21 mouse cellular contexts compared by ENCODE assay signal in the genomic region with DNA sequence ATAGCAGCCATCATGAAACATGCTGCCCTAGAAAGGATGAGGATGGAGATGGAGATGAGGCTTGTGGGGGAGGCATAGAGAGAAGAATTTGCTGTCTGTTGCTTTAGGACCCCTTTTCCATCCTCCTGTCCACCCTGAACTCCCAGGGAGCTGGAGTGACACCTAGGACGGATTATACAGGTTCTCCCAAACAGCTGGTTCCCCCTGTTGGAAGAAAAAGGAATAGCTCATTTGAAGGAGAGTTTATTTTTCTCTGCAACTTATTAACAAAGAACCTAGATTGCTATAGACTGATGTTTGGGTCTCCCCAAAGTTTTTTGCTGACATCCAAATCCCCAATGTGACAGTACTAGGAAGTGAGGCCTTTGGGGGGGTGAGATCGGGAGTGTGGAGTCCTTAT. TPM values are rescaled to one million over a fixed set of nuclear protein-coding genes. Genes with fewer than 3 reads are reported as not detected.
DNase-seq lines count a peak whose midpoint lies in the region; ATAC-seq and TF ChIP-seq lines count a peak whose summit lies in the region.
"Had no signal": no experiment of that assay in that cellular context is flagged by ENCODE, and none has a peak within 500 bp of the region (broad histone marks: within the 10 kb centered on the region; RNA-seq: fewer than 3 reads in every experiment).

No protein-coding gene starts in this region.

- intact Hi-C loops in heart, postnatal 10 days (cut with DNase I) = no loop called here
- intact Hi-C loops in left cerebral cortex, adult 2 months (cut with DNase I) = no loop called here

- no peak for ATAC-seq in liver, embryonic 14.5 days (ENCODE audit: insufficient read depth)
- no peak for ATAC-seq in liver, embryonic 12.5 days
- ATAC-seq in erythroblast, adult 5-6 weeks (replicated peaks; ENCODE audit: low FRiP score, poor library complexity, severe bottlenecking) = no peak

- H3K36me3 ChIP-seq in heart, embryonic 10.5 days = peaks cover 11% of the 10 kb centered on the region
- H3K36me3 ChIP-seq in liver, embryonic 14.5 days (replicated peaks; ENCODE audit: control insufficient read depth, insufficient read depth, low read depth) = no peaks in the 10 kb centered on the region
- H3K36me3 ChIP-seq in liver, embryonic 12.5 days = peaks cover 11% of the 10 kb centered on the region
- peaks cover 11 to 13% of the 10 kb centered on the region in 2 experiments for H3K36me3 ChIP-seq in CH12.LX (replicated peaks in 1 of 2; ENCODE audit: control insufficient read depth in 1 of 2, insufficient read depth in 1 of 2, low read length in 1 of 2)
- H3K36me3 ChIP-seq: heart, embryonic 15.5 days had no signal

- in situ Hi-C loops in CH12.LX (cut with MboI; ENCODE audit: low pct_ligation_motif_present, low pct_unique_long_range_greater_than_20kb, low sequenced_read_pairs) = no loop called here

- 17% methylated on average over 2 of the region's 2 CpGs for WGBS in heart, embryonic 10.5 days
- 25% methylated on average over 2 of the region's 2 CpGs for WGBS in liver, embryonic 14.5 days (ENCODE audit: insufficient replicate concordance)
- 23% methylated on average over 2 of the region's 2 CpGs for WGBS in liver, embryonic 12.5 days (ENCODE audit: insufficient replicate concordance)

- H3K4me3 ChIP-seq in heart, embryonic 10.5 days = no peak overlapping the region
- no peak overlapping the region for H3K4me3 ChIP-seq in liver, embryonic 14.5 days (ENCODE audit: insufficient read depth in 1 of 2, low read depth in 2 of 2, low read length in 2 of 2)
- H3K4me3 ChIP-seq in liver, embryonic 12.5 days = no peak overlapping the region
- no peak overlapping the region for H3K4me3 ChIP-seq in CH12.LX (replicated peaks in 1 of 3; ENCODE audit: low read depth in 2 of 3, low read length in 2 of 3, poor library complexity in 1 of 3)
- H3K4me3 ChIP-seq in left cerebral cortex, adult 2 months = no peak overlapping the region
- H3K4me3 ChIP-seq: heart, embryonic 15.5 days; limb, embryonic 15.5 days; midbrain, embryonic 10.5 days; myocyte had no signal

- H3K9ac ChIP-seq in liver, embryonic 14.5 days (replicated peaks) = no peak overlapping the region
- H3K9ac ChIP-seq in liver, embryonic 12.5 days = no peak overlapping the region
- H3K9ac ChIP-seq in CH12.LX (ENCODE audit: insufficient read depth, low read depth) = no peak overlapping the region
- H3K9ac ChIP-seq: heart, embryonic 15.5 days; hindbrain, embryonic 14.5 days; limb, embryonic 15.5 days had no signal

- no peak overlapping the region for H3K4me2 ChIP-seq in liver, embryonic 14.5 days (ENCODE audit: low read depth)
- H3K4me2 ChIP-seq in liver, embryonic 12.5 days = no peak overlapping the region
- H3K4me2 ChIP-seq in CH12.LX (ENCODE audit: insufficient read depth, low read depth, poor library complexity, severe bottlenecking) = no peak overlapping the region
- H3K4me2 ChIP-seq: heart, embryonic 15.5 days; hindbrain, embryonic 14.5 days; limb, embryonic 15.5 days had no signal

- no peak for TF ChIP-seq EP300 in liver, embryonic 14.5 days (IDR thresholded peaks at IDR 0.05; ENCODE audit: low read depth)
- no peak for TF ChIP-seq EP300 in CH12.LX (IDR thresholded peaks at IDR 0.05; ENCODE audit: low read length)

- no peak for TF ChIP-seq POLR2A in CH12.LX (IDR thresholded peaks at IDR 0.05; ENCODE audit: low read depth, low read length)

- TF ChIP-seq RAD21 in CH12.LX (IDR thresholded peaks at IDR 0.05; ENCODE audit: low read depth, low read length) = peak; percentile 68

- H3K27me3 ChIP-seq in heart, embryonic 10.5 days (ENCODE audit: insufficient read depth, poor library complexity, severe bottlenecking) = peaks cover 18% of the 10 kb centered on the region; the same call in 1 of the 2 replicates
- H3K27me3 ChIP-seq in liver, embryonic 14.5 days (ENCODE audit: control insufficient read depth, insufficient read depth, low read length) = no peaks in the 10 kb centered on the region
- peaks cover 21% of the 10 kb centered on the region for H3K27me3 ChIP-seq in liver, embryonic 12.5 days (replicated peaks)
- peaks cover 5% of the 10 kb centered on the region for H3K27me3 ChIP-seq in CH12.LX (replicated peaks)

- H3K27ac ChIP-seq in heart, embryonic 10.5 days = no peak overlapping the region
- no peak overlapping the region for H3K27ac ChIP-seq in liver, embryonic 14.5 days
- H3K27ac ChIP-seq in liver, embryonic 12.5 days = no peak overlapping the region
- no peak overlapping the region for H3K27ac ChIP-seq in CH12.LX (ENCODE audit: insufficient read depth, low read depth)
- no peak overlapping the region for H3K27ac ChIP-seq in left cerebral cortex, adult 2 months
- H3K27ac ChIP-seq: heart, embryonic 15.5 days; hindbrain, embryonic 14.5 days; limb, embryonic 15.5 days; midbrain, embryonic 10.5 days had no signal

- dilution Hi-C loops in CH12.LX (cut with MboI; ENCODE audit: extremely low pct_ligation_motif_present, extremely low pct_unique_long_range_greater_than_20kb, low sequenced_read_pairs) = no loop called here

- peak; percentile 60 for DNase-seq in heart, embryonic 10.5 days (ENCODE audit: low spot score)
- DNase-seq in heart, postnatal 10 days = no peak
- no peak for DNase-seq in liver, embryonic 14.5 days (ENCODE audit: low read depth in 3 of 3, low spot score in 3 of 3)
- DNase-seq in CH12.LX (ENCODE audit: extremely low read depth) = peak; percentile 49
- DNase-seq in embryo, embryonic 10.5 days (ENCODE audit: low spot score) = peak; percentile 19
- no peak for DNase-seq in left cerebral cortex, adult 2 months (ENCODE audit: extremely low spot score in 1 of 2, low spot score in 2 of 2)
- DNase-seq: cerebellum, postnatal 36 days; lung, postnatal 36 days; right cerebral cortex, postnatal 14 days; thymus, adult 18-20 months had no signal

- H3K79me2 ChIP-seq in CH12.LX (replicated peaks; ENCODE audit: control insufficient read depth, extremely low read depth, insufficient read depth, poor library complexity, severe bottlenecking) = peaks cover 19% of the 10 kb centered on the region

- H3K9me3 ChIP-seq in heart, embryonic 10.5 days = no peaks in the 10 kb centered on the region
- no peaks in the 10 kb centered on the region for H3K9me3 ChIP-seq in liver, embryonic 14.5 days (ENCODE audit: control insufficient read depth, low read length)
- H3K9me3 ChIP-seq in liver, embryonic 12.5 days (replicated peaks) = no peaks in the 10 kb centered on the region
- no peaks in the 10 kb centered on the region for H3K9me3 ChIP-seq in CH12.LX (replicated peaks; ENCODE audit: low read length)
- H3K9me3 ChIP-seq: heart, embryonic 15.5 days; limb, embryonic 15.5 days; midbrain, embryonic 10.5 days had no signal

- peak; percentile 48 for TF ChIP-seq CTCF in liver, embryonic 14.5 days (IDR thresholded peaks at IDR 0.05; ENCODE audit: low read depth)
- TF ChIP-seq CTCF in CH12.LX (conservative IDR thresholded peaks at IDR 0.05 in 1 of 2, IDR thresholded peaks at IDR 0.05 in 1 of 2; ENCODE audit: low read depth in 2 of 2, low read length in 2 of 2) = peak; percentile 66 to 72
- no peak; the same call in none of the 2 replicates for TF ChIP-seq CTCF in left cerebral cortex, adult 2 months (IDR thresholded peaks at IDR 0.05)

- H3K4me1 ChIP-seq in heart, embryonic 10.5 days = peaks cover 13% of the 10 kb centered on the region
- H3K4me1 ChIP-seq in liver, embryonic 14.5 days (replicated peaks; ENCODE audit: control insufficient read depth in 2 of 2, insufficient read depth in 2 of 2, low read length in 1 of 2) = peaks cover 8 to 11% of the 10 kb centered on the region in 2 experiments; a peak in 3 of 4 replicates
- peaks cover 22% of the 10 kb centered on the region for H3K4me1 ChIP-seq in liver, embryonic 12.5 days
- peaks cover 7 to 24% of the 10 kb centered on the region in 2 experiments; a peak in 3 of 4 replicates for H3K4me1 ChIP-seq in CH12.LX (ENCODE audit: control insufficient read depth in 1 of 2, insufficient read depth in 2 of 2)

RNA-seq across cellular contexts. Expression of gene Bloc1s2, which starts 2.1 kb away (rescaled TPM):
- polyA plus RNA-seq in heart, embryonic 10.5 days (2016; fragmentation: Nextera tagmentation; extraction: Ambion mirVana) = 69.0 and 91.3 TPM in 2 replicates
- 10 to 100 TPM; 15.9 to 18.7 TPM for total RNA-seq in heart, postnatal 10 days (2021)
- polyA plus RNA-seq in liver, embryonic 14.5 days (2012; rRNA removed) = 18.4 and 28.1 TPM in 2 replicates
- 44.5 and 45.0 TPM in 2 replicates for polyA plus RNA-seq in liver, embryonic 14.5 days (2014; fragmentation: Nextera tagmentation; extraction: Ambion mirVana)
- 54.7 and 61.6 TPM in 2 replicates for polyA plus RNA-seq in liver, embryonic 12.5 days (2016; fragmentation: Nextera tagmentation; extraction: Ambion mirVana)
- total RNA-seq in CH12.LX (2012; rRNA removed) = 115 and 117 TPM in 2 replicates
- total RNA-seq in CH12.LX (2014; rRNA removed) = 92.4 and 107 TPM in 2 replicates
- 96.3 and 101 TPM in 2 replicates for polyA plus RNA-seq in CH12.LX (2012; ENCODE audit: insufficient read length, low read depth)
- 20.1 and 37.1 TPM in 2 replicates for total RNA-seq in erythroblast, adult 5-6 weeks (2015; ENCODE audit: low replicate concordance)
- total RNA-seq in erythroblast, adult 5-6 weeks (2017; ENCODE audit: low replicate concordance) = 13.1 and 13.9 TPM in 2 replicates
- 10 to 100 TPM; 57.7 to 66.7 TPM for total RNA-seq in left cerebral cortex, adult 2 months (2021)

RNA-seq across cellular contexts. Expression of gene Cwf19l1, which starts 12.7 kb away (rescaled TPM):
- polyA plus RNA-seq in heart, embryonic 10.5 days (2016; fragmentation: Nextera tagmentation; extraction: Ambion mirVana) = 21.9 and 23.8 TPM in 2 replicates
- 10 to 100 TPM; 11.4 to 12.9 TPM for total RNA-seq in heart, postnatal 10 days (2021)
- 4.6 and 8.8 TPM in 2 replicates for polyA plus RNA-seq in liver, embryonic 14.5 days (2012; rRNA removed)
- 12.9 and 18.0 TPM in 2 replicates for polyA plus RNA-seq in liver, embryonic 14.5 days (2014; fragmentation: Nextera tagmentation; extraction: Ambion mirVana)
- polyA plus RNA-seq in liver, embryonic 12.5 days (2016; fragmentation: Nextera tagmentation; extraction: Ambion mirVana) = 25.3 and 26.3 TPM in 2 replicates
- total RNA-seq in CH12.LX (2012; rRNA removed) (11.0 and 15.2 TPM in 2 replicates), CH12.LX (2014; rRNA removed) (27.8 and 30.4 TPM in 2 replicates)
- 45.0 and 45.9 TPM in 2 replicates for polyA plus RNA-seq in CH12.LX (2012; ENCODE audit: insufficient read length, low read depth)
- total RNA-seq in erythroblast, adult 5-6 weeks (2015; ENCODE audit: low replicate concordance) = 16.7 and 22.1 TPM in 2 replicates
- 4.3 and 8.2 TPM in 2 replicates for total RNA-seq in erythroblast, adult 5-6 weeks (2017; ENCODE audit: low replicate concordance)
- total RNA-seq in left cerebral cortex, adult 2 months (2021) = 10 to 100 TPM; 17.3 to 19.4 TPM

RNA-seq across cellular contexts. Expression of gene Chuk, which starts 41.1 kb away (rescaled TPM):
- 36.8 and 47.0 TPM in 2 replicates for polyA plus RNA-seq in heart, embryonic 10.5 days (2016; fragmentation: Nextera tagmentation; extraction: Ambion mirVana)
- 10 to 100 TPM; 29.8 to 30.5 TPM for total RNA-seq in heart, postnatal 10 days (2021)
- 14.8 and 20.7 TPM in 2 replicates for polyA plus RNA-seq in liver, embryonic 14.5 days (2012; rRNA removed)
- polyA plus RNA-seq in liver, embryonic 14.5 days (2014; fragmentation: Nextera tagmentation; extraction: Ambion mirVana) = 20.5 and 21.0 TPM in 2 replicates
- polyA plus RNA-seq in liver, embryonic 12.5 days (2016; fragmentation: Nextera tagmentation; extraction: Ambion mirVana) = 30.5 and 30.8 TPM in 2 replicates
- 36.4 and 36.9 TPM in 2 replicates for total RNA-seq in CH12.LX (2012; rRNA removed)
- 82.4 and 102 TPM in 2 replicates for total RNA-seq in CH12.LX (2014; rRNA removed)
- 40.6 and 42.7 TPM in 2 replicates for polyA plus RNA-seq in CH12.LX (2012; ENCODE audit: insufficient read length, low read depth)
- total RNA-seq in erythroblast, adult 5-6 weeks (2015; ENCODE audit: low replicate concordance) = 17.8 and 19.0 TPM in 2 replicates
- 46.2 and 57.2 TPM in 2 replicates for total RNA-seq in erythroblast, adult 5-6 weeks (2017; ENCODE audit: low replicate concordance)
- 10 to 100 TPM; 52.7 to 58.6 TPM for total RNA-seq in left cerebral cortex, adult 2 months (2021)

RNA-seq across cellular contexts. Expression of gene Pkd2l1, which starts 43.9 kb away (rescaled TPM):
- polyA plus RNA-seq in heart, embryonic 10.5 days (2016; fragmentation: Nextera tagmentation; extraction: Ambion mirVana) = not detected in 2 replicates
- not detected for total RNA-seq in heart, postnatal 10 days (2021)
- polyA plus RNA-seq in liver, embryonic 14.5 days (2012; rRNA removed) = not detected in 2 replicates
- not detected in 2 replicates for polyA plus RNA-seq in liver, embryonic 14.5 days (2014; fragmentation: Nextera tagmentation; extraction: Ambion mirVana)
- polyA plus RNA-seq in liver, embryonic 12.5 days (2016; fragmentation: Nextera tagmentation; extraction: Ambion mirVana) = not detected in 2 replicates
- total RNA-seq in CH12.LX (2012; rRNA removed) (0.04 TPM in 1 of 2 replicates, not detected in the other), CH12.LX (2014; rRNA removed) (not detected in 2 replicates)
- polyA plus RNA-seq in CH12.LX (2012; ENCODE audit: insufficient read length, low read depth) = 0.07 TPM in 2 replicates
- total RNA-seq in erythroblast, adult 5-6 weeks (2015; ENCODE audit: low replicate concordance) = not detected in 2 replicates
- total RNA-seq in erythroblast, adult 5-6 weeks (2017; ENCODE audit: low replicate concordance) = not detected in 2 replicates
- total RNA-seq in left cerebral cortex, adult 2 months (2021) = under 1 TPM in 1 of 2 experiments, not detected in 1; 0.09 TPM
- total RNA-seq: gastrocnemius, postnatal 4 days; left cerebral cortex, postnatal 10 days had no signal
- polyA plus RNA-seq: C2C12; heart, embryonic 15.5 days; kidney, embryonic 14.5 days; limb, embryonic 15.5 days; midbrain, embryonic 10.5 days; myocyte had no signal

RNA-seq across cellular contexts. Expression of gene Scd3, which starts 54.7 kb away (rescaled TPM):
- 0.15 and 0.64 TPM in 2 replicates for polyA plus RNA-seq in heart, embryonic 10.5 days (2016; fragmentation: Nextera tagmentation; extraction: Ambion mirVana)
- under 1 TPM; 0.14 to 0.25 TPM for total RNA-seq in heart, postnatal 10 days (2021)
- not detected in 2 replicates for polyA plus RNA-seq in liver, embryonic 14.5 days (2012; rRNA removed)
- not detected in 2 replicates for polyA plus RNA-seq in liver, embryonic 14.5 days (2014; fragmentation: Nextera tagmentation; extraction: Ambion mirVana)
- polyA plus RNA-seq in liver, embryonic 12.5 days (2016; fragmentation: Nextera tagmentation; extraction: Ambion mirVana) = 0.29 TPM in 1 of 2 replicates, not detected in the other
- 0.04 TPM in 1 of 2 replicates, not detected in the other for total RNA-seq in CH12.LX (2012; rRNA removed)
- not detected in 2 replicates for total RNA-seq in CH12.LX (2014; rRNA removed)
- polyA plus RNA-seq in CH12.LX (2012; ENCODE audit: insufficient read length, low read depth) = 0.11 TPM in 1 of 2 replicates, not detected in the other
- not detected in 2 replicates for total RNA-seq in erythroblast, adult 5-6 weeks (2015; ENCODE audit: low replicate concordance)
- total RNA-seq in erythroblast, adult 5-6 weeks (2017; ENCODE audit: low replicate concordance) = not detected in 2 replicates
- total RNA-seq in left cerebral cortex, adult 2 months (2021) = 1 to 10 TPM; 3.3 to 3.8 TPM
- total RNA-seq: gastrocnemius, postnatal 4 days had no signal

Comparison
In these comparisons a context has a peak if more than half of its experiments do, and no peak if none do; other contexts are left out.
1. DNase-seq: peak in heart, embryonic 10.5 days (single experiment), CH12.LX (single experiment) and embryo, embryonic 10.5 days (single experiment); none in heart, postnatal 10 days (0 of 2), liver, embryonic 14.5 days (0 of 3) and left cerebral cortex, adult 2 months (0 of 2).